Mouse (Mus musculus): ENCODE results near the gene Cactin.

Cactin gene

DNA sequence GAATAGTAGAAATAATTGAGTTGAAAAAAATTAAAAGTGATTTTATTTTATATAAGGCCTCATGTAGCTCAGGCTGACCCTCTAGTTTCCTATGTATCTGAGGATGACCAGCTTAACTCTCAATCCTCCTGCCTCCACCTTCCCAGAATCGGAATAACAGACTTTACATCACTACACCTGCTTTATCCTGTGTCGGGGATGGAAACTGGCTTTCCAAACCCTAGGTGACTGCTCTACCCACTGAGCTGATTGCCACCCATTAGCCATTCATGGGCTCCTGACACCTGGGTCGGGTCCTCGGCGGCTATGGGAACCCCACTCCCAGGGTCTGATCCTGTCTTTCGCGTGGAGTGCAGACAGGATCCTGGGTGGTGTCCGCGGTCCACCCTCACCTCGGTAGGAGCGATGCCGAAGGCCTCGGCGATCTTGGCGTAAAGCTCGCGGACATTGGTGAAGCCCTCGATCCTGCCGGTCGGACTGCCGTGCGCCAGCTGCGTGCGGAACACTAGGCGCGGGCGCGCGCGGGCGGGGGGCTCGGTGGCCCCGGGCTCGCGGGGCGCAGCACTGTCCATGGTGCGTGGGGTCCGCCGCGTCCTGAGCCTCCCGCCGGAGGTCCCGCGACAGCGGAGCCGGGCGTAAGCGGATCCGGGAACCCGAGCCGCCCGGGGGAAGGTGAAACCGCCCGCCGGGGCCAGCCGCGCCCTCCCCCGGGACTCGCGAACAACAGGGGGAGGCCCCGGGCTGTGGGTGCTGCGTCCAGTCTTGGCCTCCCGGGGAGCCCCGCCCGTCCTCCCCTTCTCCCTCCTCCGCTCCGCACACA lies 22.0 kb downstream of the Cactin start, which contains the start of gene Gipc3:
TSS of gene Gipc3 (minus strand) at position 581 of the 820 bp plus-strand sequence.
- DNase-seq (ENCODE audit: low spot score in 2 of 2) = no peak

DNA sequence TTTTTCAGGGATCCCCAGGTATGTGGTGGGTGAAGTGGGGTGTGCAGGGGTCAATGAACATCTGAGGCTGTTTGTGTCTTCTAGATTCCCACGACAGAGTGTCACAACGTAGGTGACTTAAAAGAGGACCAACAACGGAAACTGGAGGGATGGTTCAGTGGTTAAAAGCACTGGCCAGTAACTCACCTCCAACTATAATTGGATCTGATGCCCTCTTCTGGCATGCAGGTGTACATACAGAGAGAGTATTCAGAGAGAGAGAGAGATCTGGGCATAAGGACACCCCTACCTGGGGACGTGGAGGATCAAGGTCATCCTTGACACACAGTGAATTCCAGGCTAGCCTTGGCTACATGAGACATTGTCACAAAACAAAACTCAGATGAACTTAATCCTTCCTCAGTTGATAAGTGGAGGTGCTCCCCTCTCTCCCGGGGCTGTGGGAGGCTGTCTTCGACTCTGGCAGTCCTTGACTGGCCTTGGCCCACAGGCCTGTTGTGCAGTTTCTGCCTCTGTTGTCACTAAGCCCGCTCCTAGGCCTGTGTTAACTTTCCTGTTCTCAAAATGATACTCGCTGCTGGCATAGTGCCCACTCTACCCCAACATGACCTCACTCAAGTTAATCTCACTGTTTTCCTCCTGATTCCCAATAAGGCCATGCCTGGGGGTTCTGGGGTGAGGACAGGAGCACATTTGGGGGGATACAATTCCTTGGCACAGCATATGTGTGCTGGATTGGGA lies 23.7 kb downstream of the Cactin start:
- DNase-seq (ENCODE audit: low spot score in 2 of 2) = no peak

DNA sequence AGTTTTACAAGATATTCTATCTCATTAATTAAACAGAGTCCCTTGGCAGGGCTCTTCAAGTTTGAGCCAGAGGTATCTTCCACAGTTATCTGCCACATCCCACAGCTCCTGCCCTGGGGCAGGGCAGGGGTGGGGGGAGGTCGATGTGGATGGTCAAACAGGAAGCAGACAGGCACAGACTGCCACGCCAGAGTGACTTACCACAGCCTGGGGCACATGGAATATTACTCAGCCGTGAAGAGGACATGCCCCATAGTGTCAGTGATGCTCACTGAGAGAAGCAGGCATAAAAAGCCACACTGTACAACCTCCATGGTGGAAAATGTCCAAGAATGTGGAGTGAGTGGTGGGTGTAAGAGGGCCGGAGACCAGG lies 24.2 kb downstream of the Cactin start:
- no peak for DNase-seq (ENCODE audit: low spot score in 2 of 2)

- peak; percentile 65 to 68 for DNase-seq (ENCODE audit: low spot score in 2 of 2)
Measured at GRCm38 (mm10) chr10:81346453-81347067, 25.7 kb downstream of the Cactin start.

DNA sequence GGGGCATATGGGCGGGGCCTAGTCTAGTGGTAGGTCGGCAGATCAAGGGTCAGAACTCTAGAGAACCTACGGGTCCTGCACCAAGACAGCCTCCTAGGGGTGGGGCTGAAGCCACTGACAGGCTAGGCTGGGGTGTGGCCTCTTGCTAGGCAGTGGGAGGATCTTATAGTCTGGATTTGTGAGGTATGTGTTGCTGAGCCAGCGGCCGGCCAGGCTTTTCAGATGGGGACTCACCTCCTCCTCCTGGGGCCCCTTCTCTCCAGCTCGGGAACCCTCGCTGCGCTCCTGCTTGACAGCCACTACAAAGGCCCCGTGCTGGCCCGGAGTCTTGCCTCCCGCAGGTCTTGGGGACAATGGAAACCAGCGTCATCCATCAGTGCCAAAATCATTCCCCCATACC lies 28.2 kb downstream of the Cactin start:
- no peak for DNase-seq (ENCODE audit: low spot score in 2 of 2)

DNA sequence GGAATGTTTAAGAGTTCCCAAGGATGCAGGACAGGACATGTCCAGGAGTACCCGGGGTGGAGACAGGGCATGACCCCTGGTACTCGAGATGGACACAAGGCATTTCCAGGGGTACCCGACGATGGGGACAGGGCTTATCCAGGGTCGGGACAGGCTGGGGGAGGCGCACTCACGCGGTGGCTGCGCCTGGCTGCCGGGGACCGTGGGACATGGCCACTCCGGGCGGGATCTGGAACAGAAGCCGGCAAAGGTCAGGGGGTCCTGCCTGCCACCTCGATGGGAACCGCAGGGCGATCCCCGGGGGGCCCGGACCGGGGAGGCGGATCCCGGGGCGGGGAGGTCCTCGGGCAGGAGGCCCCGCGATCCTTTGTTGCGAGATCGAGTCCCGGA lies 29.1 kb downstream of the Cactin start:
- DNase-seq (ENCODE audit: low spot score in 2 of 2) = no peak

DNA sequence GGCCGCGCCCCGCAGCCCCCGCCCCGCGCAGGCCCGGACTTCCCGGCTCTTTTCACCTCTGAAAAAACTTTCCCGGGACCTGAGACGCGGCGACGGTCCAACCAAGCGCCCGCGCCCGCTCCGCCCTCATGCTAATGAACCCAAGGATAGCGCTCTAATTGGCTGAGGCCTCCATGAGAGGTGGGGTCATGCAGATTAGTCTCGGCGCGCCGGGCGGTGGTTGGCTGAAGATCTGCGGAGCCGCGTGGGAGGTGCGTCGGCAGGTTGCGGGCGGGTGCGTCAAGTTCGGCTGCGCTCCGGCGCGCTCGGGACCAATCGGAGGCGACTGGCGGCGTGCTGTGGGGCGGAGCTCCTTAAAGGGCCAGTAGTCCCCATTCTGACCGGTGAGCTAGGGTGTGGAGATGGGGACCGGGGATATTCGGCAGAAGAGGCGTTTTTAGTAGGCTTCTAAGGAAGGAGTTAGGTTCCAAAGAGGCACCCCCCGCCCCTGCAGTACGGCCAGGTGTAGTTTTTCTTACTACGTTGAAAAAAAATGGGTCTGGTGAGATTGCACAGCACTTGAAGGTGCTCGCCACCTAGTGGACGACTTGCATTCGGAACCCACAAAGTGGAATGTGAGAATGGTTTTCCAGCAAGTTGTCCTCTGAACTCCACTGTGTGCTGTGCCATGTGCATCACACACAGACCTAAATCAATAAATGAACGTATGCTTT lies 29.6 kb downstream of the Cactin start, which contains the start of gene Hmg20b:
TSS of gene Hmg20b (minus strand) at position 130 of the 713 bp plus-strand sequence.
- peak; percentile 99 to 100 for DNase-seq (ENCODE audit: low spot score in 2 of 2)

GRCm38 (mm10) chr10:81351678-81352291 lies 30.9 kb downstream of the Cactin start:
- no peak for DNase-seq (ENCODE audit: low spot score in 2 of 2)

- no peak for DNase-seq (ENCODE audit: low spot score in 2 of 2)
Measured at GRCm38 (mm10) chr10:81354738-81355477, 34.0 kb downstream of the Cactin start.

GRCm38 (mm10) chr10:81355533-81355932 lies 34.6 kb downstream of the Cactin start:
- DNase-seq (ENCODE audit: low spot score in 2 of 2) = no peak

GRCm38 (mm10) chr10:81356352-81356990 lies 35.6 kb downstream of the Cactin start:
- no peak for DNase-seq (ENCODE audit: low spot score in 2 of 2)

- DNase-seq (ENCODE audit: low spot score in 2 of 2) = peak; percentile 89 to 90
Measured at GRCm38 (mm10) chr10:81356991-81357844, 36.3 kb downstream of the Cactin start, which contains the start of gene Mfsd12. Mfsd12 (plus strand) TSS chr10:81357491.

GRCm38 (mm10) chr10:81358209-81358608 lies 37.3 kb downstream of the Cactin start:
- DNase-seq (ENCODE audit: low spot score in 2 of 2) = no peak

DNA sequence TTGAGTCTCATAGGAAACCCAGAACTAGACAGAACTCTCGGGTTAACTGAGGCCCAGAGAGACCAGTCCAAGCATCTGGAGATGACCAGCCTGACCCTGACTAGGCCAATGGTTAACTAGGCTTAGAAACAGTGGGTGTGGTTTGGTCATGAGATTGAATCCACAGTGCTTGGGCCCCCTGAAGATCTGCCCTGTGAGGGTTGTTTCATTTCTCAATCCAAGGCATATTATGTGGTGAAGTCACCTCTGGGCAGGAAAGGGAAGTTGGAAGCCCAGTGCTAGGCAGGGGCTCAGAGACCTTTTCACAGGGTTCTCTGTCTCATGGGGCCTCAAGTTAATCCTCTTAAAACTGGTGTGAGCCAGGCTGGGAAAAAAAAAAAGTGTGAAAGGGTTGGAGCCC lies 37.9 kb downstream of the Cactin start:
- DNase-seq (ENCODE audit: low spot score in 2 of 2) = no peak

DNA sequence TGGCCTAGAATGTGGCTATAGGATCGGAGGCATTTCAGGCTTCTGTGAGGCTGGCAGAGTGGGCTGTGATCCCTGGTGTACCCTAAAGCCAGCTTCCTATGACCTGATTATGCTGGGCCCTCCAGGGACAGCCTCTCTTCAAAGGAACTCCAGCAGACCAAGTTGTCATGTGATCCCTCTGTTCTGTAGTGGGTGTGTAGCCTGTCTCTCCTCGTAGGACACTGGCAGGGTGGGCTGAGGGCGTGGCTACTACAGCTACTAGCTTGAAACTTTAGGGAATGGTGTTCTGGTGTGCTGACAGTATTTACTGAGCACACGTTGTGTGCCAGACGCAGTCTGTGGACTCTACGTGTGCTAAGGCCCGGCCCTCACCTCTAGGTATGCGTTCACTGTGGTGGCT lies 39.8 kb downstream of the Cactin start:
- no peak for DNase-seq (ENCODE audit: low spot score in 2 of 2)

DNA sequence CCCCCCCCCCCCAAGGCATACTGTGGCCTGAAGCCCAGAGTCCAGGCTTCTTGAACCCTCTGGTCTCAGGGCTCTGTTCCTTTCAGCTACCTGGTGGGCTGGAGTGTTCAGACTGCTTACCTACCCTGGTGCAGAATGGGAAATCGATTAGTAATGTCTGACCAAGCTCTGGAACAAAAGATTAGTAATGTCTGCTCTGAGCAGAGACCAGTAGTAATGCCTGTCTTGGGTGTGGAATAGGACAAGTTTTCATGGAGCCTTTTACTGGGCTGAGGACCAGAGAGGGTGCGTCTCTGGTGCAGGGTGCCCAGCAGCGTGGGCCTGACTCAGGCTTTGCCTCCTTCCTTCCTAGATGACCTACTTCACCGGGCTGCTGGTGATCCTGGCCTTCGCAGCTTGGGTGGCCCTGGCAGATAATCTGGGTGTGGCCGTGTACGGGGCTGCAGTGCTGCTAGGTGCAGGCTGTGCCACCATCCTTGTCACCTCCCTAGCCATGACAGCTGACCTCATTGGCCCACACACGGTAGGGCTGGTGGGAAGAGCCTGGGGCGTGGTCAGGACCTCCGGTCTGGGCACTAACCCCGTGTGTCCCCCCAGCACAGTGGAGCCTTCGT lies 41.5 kb downstream of the Cactin start:
- DNase-seq (ENCODE audit: low spot score in 2 of 2) = no peak

- no peak for DNase-seq (ENCODE audit: low spot score in 2 of 2)
Measured at GRCm38 (mm10) chr10:81363436-81364346, 42.8 kb downstream of the Cactin start.

- DNase-seq (ENCODE audit: low spot score in 2 of 2) = no peak
Measured at GRCm38 (mm10) chr10:81364666-81365065, 43.8 kb downstream of the Cactin start.
